Mouse (Mus musculus) megakaryocyte, embryonic 14.5 days (primary cell): ENCODE measurements at regions not wholly inside any gene's neighbourhood (a gene's known extent, or its start where the extent isn't known, plus 50 kb on each side); places are given as distances from the start of the nearest gene placed in this dataset.

Experiments used
- FLI1 ChIP-seq: IDR thresholded peaks from 2 replicates; pipeline ENCODE4 v1.6.1; 2012; ENCODE audit warnings: low read length, inconsistent platforms, mixed read lengths
- GATA1 ChIP-seq: IDR thresholded peaks from 3 replicates; pipeline ENCODE4 v1.6.1; 2012; ENCODE audit warnings: mixed read lengths, low read length, inconsistent platforms, borderline replicate concordance

DNA sequence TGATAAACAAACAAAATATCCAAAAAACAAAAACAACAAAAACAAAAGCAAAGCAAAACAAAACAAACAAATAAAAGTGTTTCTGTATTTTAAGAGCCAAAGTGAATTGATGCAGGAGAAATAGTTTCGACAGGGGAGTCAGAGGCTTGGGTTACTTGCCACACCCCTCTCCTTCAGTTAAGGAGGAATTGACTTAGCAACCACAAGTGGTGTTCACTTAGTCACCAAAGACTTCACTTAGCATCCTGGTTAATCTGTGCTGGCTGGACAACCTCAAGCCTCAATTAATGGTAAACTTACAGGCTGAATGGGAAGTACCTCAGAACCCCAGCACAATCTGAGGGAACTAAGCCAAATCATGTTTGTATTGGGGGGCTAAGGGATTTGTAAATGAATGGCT is 72.9 kb upstream of the Myom1 start:
- TF ChIP-seq GATA1, result no peak
- no peak for TF ChIP-seq FLI1
